8 mouse cellular contexts compared by ENCODE assay signal in genomic region chr15:84412409-84412808, GRCm38 (mm10). TPM values are rescaled to one million over a fixed set of nuclear protein-coding genes. Genes with fewer than 3 reads are reported as not detected.
DNase-seq lines count a peak whose midpoint lies in the region; ATAC-seq and TF ChIP-seq lines count a peak whose summit lies in the region.

No protein-coding gene starts in this region.

- WGBS in intestine, postnatal 0 days: 21% methylated on average over 6 of the region's 6 CpGs
- 8% methylated on average over 6 of the region's 6 CpGs for WGBS in liver, embryonic 14.5 days (ENCODE audit: insufficient replicate concordance)

- peak; percentile 85 for ATAC-seq in erythroid progenitor cell, adult 5-6 weeks (replicated peaks; ENCODE audit: low FRiP score, poor library complexity, severe bottlenecking)
- ATAC-seq in intestine, postnatal 0 days: peak; percentile 28; the same call in 1 of the 2 replicates
- peak; percentile 60; the same call in 1 of the 2 replicates for ATAC-seq in liver, embryonic 14.5 days (ENCODE audit: insufficient read depth)

- TF ChIP-seq CTCF in intestine, postnatal 0 days (IDR thresholded peaks at IDR 0.05; ENCODE audit: low read depth): no peak
- TF ChIP-seq CTCF in liver, embryonic 14.5 days (IDR thresholded peaks at IDR 0.05; ENCODE audit: low read depth): no peak

- no peaks in the 10 kb centered on the region for H3K36me3 ChIP-seq in intestine, postnatal 0 days (ENCODE audit: control insufficient read depth, insufficient read depth)
- H3K36me3 ChIP-seq in liver, embryonic 14.5 days (replicated peaks; ENCODE audit: control insufficient read depth, insufficient read depth, low read depth): no peaks in the 10 kb centered on the region

- DNase-seq in layer of hippocampus, adult 11-12 months (ENCODE audit: low spot score): peak; percentile 43
- DNase-seq in layer of hippocampus, postnatal 25 days (ENCODE audit: extremely low spot score in 1 of 2, low spot score in 1 of 2): no peak
- peak; percentile 84 for DNase-seq in ZHBTc4 (ENCODE audit: low read depth, low spot score)
- DNase-seq in liver, embryonic 14.5 days (ENCODE audit: low read depth in 3 of 3, low spot score in 3 of 3): peak; percentile 24 to 46 (median 41)
- DNase-seq in right cerebral cortex, adult 2 months (ENCODE audit: low spot score in 2 of 2): peak; percentile 47 to 57
- DNase-seq in frontal cortex, postnatal 10 days (ENCODE audit: low spot score in 2 of 2): no peak

- H3K27me3 ChIP-seq in intestine, postnatal 0 days (replicated peaks; ENCODE audit: control insufficient read depth, insufficient read depth, low read length): no peaks in the 10 kb centered on the region
- H3K27me3 ChIP-seq in liver, embryonic 14.5 days (ENCODE audit: control insufficient read depth, insufficient read depth, low read length): no peaks in the 10 kb centered on the region

- H3K27ac ChIP-seq in intestine, postnatal 0 days (ENCODE audit: low read depth, low read length): no peak overlapping the region
- H3K27ac ChIP-seq in liver, embryonic 14.5 days: no peak overlapping the region

- H3K9ac ChIP-seq in intestine, postnatal 0 days (ENCODE audit: low read depth, low read length): no peak overlapping the region
- H3K9ac ChIP-seq in liver, embryonic 14.5 days (replicated peaks): no peak overlapping the region

- no peak overlapping the region for H3K4me3 ChIP-seq in intestine, postnatal 0 days (ENCODE audit: low read depth, low read length)
- H3K4me3 ChIP-seq in liver, embryonic 14.5 days (ENCODE audit: insufficient read depth in 1 of 2, low read depth in 2 of 2, low read length in 2 of 2): no peak overlapping the region

- no peak overlapping the region for H3K4me2 ChIP-seq in intestine, postnatal 0 days (replicated peaks; ENCODE audit: low read depth)
- H3K4me2 ChIP-seq in liver, embryonic 14.5 days (ENCODE audit: low read depth): no peak overlapping the region

- H3K9me3 ChIP-seq in intestine, postnatal 0 days (ENCODE audit: control insufficient read depth): no peaks in the 10 kb centered on the region
- no peaks in the 10 kb centered on the region for H3K9me3 ChIP-seq in liver, embryonic 14.5 days (ENCODE audit: control insufficient read depth, low read length)

- H3K4me1 ChIP-seq in intestine, postnatal 0 days (replicated peaks; ENCODE audit: control insufficient read depth, insufficient read depth, low read length): no peaks in the 10 kb centered on the region
- H3K4me1 ChIP-seq in liver, embryonic 14.5 days (replicated peaks; ENCODE audit: control insufficient read depth in 2 of 2, insufficient read depth in 2 of 2, low read length in 1 of 2): peaks cover 0 to 10% of the 10 kb centered on the region in 2 experiments; a peak in 2 of 4 replicates

- no peak for TF ChIP-seq EP300 in liver, embryonic 14.5 days (IDR thresholded peaks at IDR 0.05; ENCODE audit: low read depth)

RNA-seq across cellular contexts. Expression of gene Shisal1, which starts 34.5 kb away (rescaled TPM):
- total RNA-seq in layer of hippocampus, postnatal 25 days (2021): 10 to 100 TPM; 62.5 to 65.1 TPM
- not detected in 2 replicates for total RNA-seq in erythroid progenitor cell, adult 5-6 weeks (2015; ENCODE audit: low replicate concordance)
- not detected in 2 replicates for total RNA-seq in erythroid progenitor cell, adult 5-6 weeks (2017; ENCODE audit: low replicate concordance)
- polyA plus RNA-seq in intestine, postnatal 0 days (2015; fragmentation: Nextera tagmentation; extraction: Ambion mirVana): 0.70 and 0.82 TPM in 2 replicates
- 0.07 and 0.11 TPM in 2 replicates for polyA plus RNA-seq in liver, embryonic 14.5 days (2012; rRNA removed)
- not detected in 2 replicates for polyA plus RNA-seq in liver, embryonic 14.5 days (2014; fragmentation: Nextera tagmentation; extraction: Ambion mirVana)

Comparison
In these comparisons a context has a peak if more than half of its experiments do, and no peak if none do; other contexts are left out.
1. DNase-seq: peak in layer of hippocampus, adult 11-12 months (single experiment), ZHBTc4 (single experiment), liver, embryonic 14.5 days (3 of 3) and right cerebral cortex, adult 2 months (2 of 2); none in layer of hippocampus, postnatal 25 days (0 of 2) and frontal cortex, postnatal 10 days (0 of 2).
2. ATAC-seq: peak in every context shown above with its lines; median percentile 85 in erythroid progenitor cell, adult 5-6 weeks; 60 in liver, embryonic 14.5 days; 28 in intestine, postnatal 0 days.
3. RNA of gene Shisal1, which starts 34.5 kb away (total RNA-seq): 62.5 to 65.1 TPM in layer of hippocampus, postnatal 25 days; not detected in erythroid progenitor cell, adult 5-6 weeks; every median in the first group is over 10 times any median in the second.